Mouse (Mus musculus) E14TG2a.4 (cell line): Measurements from ENCODE around the gene Dab2ip.

Source experiments
- CTCF ChIP-seq: conservative IDR thresholded peaks from 2 replicates; pipeline ENCODE4 v1.5.1; 2014; ENCODE audit warnings: low read length
- POU5F1 ChIP-seq: IDR thresholded peaks from 2 replicates; pipeline ENCODE4 v1.6.1; 2014; ENCODE audit warnings: low read length, borderline replicate concordance

DNA sequence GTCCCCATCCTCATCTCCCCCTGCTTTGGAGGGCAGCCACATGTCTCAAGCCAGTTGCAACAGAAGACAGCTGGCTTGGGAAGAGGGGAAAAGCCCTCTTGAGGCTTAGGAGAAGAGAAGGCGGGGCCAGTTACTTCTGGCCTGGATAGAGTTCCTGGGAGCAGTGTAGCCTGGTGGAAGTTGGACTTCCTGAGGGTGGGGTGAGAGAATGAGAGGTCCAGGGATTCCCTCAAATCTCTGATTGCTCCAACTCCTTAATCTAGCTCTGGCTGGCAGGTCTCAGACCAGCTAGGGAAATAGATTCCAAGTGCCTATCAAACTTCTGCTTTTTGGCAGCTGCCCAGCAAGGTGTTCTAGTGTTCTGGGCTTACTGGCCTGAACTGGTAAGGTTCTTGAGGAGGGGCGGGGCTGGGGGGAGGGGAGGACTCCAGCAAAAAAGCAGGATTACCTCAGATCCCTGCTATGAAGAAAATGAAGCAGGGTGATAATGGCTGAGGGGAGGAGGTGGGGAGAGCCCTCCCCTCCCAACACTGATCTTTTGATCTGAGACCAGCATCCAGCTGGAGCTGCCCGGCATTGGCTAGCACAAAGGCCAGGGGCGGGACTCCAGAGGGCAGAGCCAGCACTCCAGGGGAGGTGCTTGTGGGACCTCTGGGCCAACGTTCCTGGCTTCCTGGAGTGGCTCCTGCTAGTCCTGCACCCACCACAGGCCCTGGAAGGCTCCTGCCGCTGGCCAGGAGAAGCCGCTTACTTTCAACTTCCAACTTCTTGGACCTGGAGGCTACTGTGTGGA lies 133.4 kb downstream of the Dab2ip start:
- no peak for TF ChIP-seq CTCF
- TF ChIP-seq POU5F1, result no peak
